Mouse (Mus musculus) gastrocnemius, postnatal 4 days (tissue): ENCODE measurements around the gene Rad51ap1. TPM values are rescaled to one million over a fixed set of nuclear protein-coding genes. Genes with fewer than 3 reads are reported as not detected.

Experiments used
- DNase-seq, 2 experiments: peaks; one replicate each; pipeline ENCODE4 v3.0.0; 2021 to 2022; ENCODE audit warnings: low spot score in 2 of 2, mixed read lengths in 2 of 2
- long read RNA-seq, 2 experiments: library from polyadenylated mRNA; stranded (forward); transcript quantifications; one replicate each; pipeline ENCODE4 v2.0.0; 2021
- total RNA-seq, 2 experiments: library from RNA; stranded (reverse); gene quantifications; 2 replicates each; pipeline ENCODE4 v1.2.3; 2021

Gene Rad51ap1
- total RNA-seq = 10 to 100 TPM; 13.6 to 17.3 TPM
- long read RNA-seq, experiment 1, partial matches to known transcripts = 3 of 13 reads
- long read RNA-seq, experiment 1, other reads (novel, unspliced or antisense) = 7 of 13 reads
- long read RNA-seq, experiment 2, transcript Rad51ap1-202 (9 exons, 1,871 nt) = major isoform, 9 of 13 reads
- long read RNA-seq, experiment 2, partial matches to known transcripts = 0 of 13 reads
- long read RNA-seq, experiment 2, other reads (novel, unspliced or antisense) = 3 of 13 reads

DNA sequence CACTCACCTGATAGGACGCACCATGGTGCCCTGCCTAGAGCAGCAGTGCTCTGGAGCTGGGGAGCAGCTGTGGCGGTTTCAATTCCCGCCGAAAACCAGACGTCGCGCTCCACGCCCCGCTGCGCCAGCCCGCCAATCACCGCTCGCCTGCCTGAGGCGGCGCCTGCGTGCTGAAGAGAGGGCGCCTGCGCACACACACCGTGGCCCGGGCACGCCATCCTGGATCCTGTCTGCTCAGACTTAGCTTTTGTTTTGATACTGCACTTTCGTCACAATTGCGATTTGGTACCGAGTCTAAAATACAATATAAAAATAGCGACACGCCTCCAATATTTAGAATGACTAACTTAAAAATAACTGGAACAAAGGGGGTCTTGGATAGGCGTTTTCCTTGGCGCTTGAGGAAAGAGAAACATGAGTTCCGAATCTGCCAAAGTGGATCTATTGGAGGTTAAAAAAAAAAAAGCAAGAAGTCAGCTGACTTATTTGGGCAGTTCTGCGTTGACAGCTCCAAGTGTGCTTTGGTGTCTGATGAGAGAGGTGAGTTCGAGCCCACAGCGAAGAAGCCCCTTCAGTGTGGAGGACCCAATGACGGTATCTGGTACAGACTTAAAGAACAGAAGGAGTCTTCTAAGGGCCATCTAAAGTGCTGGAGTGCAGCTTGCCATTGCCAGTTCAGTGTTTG is at the start of gene Rad51ap1, which contains the start of gene D6Wsu163e:
TSS of gene Rad51ap1 (minus strand) at position 101 of the 685 bp plus-strand sequence.
TSS of gene D6Wsu163e (plus strand) at position 476 of the 685 bp plus-strand sequence.
- DNase-seq = peak; percentile 89 to 96

DNA sequence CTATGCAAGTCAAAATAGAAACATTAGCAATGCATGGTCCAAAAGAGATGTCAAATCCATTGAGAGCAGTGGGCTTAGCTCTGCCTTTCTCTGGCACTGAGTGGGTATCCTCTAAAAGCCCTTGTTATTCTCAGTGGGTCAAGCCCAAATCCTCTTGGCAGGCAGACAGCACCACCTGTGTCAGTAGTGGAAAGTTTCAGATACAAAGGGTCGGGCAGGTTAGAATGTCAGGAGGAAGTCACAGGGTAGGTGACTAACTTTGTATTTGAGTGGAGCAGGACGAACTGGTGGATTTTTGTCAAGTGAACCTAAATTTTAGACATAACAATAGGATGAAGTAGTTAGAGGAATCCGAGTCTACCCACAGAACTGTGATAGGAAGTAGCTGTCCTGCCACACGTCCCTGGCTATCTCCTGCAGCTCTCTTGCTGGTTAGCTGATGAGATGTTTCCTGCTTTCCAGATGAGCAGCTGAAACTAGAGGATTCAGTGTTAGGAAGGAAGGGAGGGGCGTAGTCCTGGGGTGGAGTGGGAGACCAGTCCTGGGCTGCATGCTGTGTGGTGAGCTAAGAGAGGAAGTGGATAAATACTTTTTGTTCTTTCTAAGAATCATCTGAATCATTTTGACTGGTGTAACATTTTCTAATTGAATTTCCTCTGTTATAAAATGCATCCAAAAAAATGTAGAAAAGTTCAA is 42.3 kb upstream of the Rad51ap1 start:
- DNase-seq = no peak

DNA sequence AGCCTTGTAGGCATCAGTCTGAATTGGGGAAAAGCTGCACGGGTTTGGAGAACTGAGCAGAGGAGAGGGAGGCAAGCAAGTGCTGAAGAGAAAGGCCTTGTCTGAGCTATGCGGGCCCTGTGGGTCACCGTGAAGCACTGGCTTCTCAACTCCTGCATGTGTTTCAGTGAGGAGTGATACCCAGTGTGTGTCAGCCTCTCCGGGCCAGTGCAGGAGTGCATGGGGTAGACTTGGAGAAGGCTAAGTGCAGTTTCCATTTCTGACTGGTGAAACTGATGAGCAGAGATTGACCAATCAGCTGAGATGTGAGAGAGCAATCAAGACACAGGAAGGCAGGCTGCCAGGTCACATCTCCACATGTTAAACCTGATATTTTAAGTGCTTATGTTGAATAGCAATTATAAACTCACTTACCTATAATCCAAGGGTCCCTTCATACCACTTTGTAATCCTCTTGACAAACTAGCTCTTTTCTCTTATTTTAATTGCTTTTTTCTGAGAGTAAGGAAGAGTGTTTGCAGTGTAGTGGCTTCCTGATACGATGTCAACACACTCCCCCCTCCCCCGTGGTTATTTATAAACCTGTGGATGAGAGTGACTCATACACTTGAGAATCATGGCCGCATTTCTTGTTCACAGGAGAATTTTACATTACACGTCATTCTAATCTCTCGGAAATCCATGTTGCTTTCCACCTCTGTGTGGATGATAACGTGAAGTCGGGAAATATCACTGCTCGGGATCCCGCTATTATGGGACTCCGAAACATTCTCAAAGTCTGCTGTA is 27.0 kb upstream of the Rad51ap1 start:
- no peak for DNase-seq

DNA sequence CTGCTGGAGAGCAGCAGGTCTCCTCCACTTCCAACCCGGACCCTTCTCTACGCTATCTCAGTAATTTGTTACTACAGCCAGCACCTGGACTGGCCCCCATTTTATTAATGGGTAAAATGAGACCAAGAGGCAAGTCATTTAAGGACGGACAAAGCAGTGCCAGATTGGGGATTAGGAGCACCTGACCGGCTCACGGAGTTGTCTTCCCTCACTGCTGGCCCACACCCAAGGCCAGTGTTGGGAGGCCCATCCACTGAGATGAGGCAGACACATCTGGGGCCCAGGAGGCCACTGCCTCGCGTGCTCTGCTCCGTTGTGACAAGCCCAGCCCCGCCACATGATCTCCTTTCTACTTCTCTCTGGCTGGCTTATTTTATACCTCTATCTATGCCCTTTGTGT is 24.0 kb upstream of the Rad51ap1 start:
- DNase-seq = no peak

DNA sequence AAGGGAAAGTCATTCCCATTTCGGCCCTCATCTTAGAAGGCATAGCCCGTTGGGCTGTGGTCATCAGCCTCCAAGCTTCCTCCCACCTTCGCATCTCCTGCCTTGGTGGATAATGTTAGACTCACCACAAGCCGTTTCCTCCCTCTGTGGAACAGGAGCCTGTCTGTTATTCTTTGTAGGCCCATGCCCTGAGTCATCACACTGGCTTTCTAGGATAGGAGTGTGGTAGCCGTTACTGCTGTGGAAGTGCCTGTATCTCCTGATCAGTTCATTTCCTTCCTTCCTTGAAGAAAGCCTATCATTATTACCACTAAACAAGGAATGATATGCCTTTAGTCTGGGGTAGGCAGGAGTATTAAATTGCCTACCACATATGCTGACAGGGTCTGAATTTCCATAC is 23.3 kb upstream of the Rad51ap1 start:
- no peak for DNase-seq

DNA sequence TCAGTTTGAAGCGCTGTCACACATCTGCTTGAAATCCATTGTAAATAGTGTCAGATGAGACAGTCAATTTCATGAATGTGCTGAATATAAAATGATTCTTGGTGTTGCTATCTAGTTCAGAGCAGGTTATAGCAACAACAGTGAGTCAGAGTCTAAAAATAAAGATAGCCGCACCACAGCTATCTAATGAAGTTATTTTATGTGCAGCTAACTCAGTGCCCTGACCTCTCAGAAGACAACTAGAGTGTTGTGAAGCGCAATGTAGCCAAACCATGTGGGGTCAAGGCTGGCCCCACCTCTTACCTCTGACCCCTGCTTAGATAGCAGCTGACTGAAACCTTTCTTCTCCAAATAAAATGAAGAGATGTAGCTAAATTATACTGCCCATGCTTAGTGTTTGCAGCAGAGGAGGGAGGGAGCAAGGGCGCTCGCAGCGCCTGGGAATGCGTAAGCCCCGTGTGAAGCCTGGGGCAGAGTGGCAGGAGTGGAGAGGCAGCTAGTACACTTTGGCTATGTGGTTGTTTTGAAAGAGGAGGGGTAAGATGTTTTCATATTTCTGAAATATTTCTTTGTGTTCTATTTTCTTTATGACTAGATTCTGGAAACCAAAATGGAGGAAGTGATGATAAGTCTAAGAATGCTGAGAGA is 22.1 kb upstream of the Rad51ap1 start:
- DNase-seq = no peak

DNA sequence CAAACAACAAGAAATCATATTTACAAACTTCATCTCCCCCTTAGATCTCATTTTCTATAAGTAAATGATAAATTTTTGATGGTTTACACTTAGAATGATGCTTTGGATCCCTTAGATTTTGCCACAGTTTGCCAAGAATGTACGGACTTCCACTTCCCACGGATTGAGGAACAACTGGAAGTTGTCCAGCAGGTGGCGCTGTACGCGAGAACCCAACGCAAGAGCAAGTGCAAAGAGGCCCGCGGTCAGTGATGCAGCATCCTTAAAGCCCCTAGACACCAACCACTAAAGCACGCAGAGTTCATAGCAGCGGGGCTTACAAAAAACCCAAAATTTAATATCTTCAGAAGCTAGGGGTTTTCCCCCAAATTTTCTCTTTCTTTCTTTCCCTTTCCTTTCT is 16.3 kb upstream of the Rad51ap1 start:
- DNase-seq = peak; percentile 58 to 82

DNA sequence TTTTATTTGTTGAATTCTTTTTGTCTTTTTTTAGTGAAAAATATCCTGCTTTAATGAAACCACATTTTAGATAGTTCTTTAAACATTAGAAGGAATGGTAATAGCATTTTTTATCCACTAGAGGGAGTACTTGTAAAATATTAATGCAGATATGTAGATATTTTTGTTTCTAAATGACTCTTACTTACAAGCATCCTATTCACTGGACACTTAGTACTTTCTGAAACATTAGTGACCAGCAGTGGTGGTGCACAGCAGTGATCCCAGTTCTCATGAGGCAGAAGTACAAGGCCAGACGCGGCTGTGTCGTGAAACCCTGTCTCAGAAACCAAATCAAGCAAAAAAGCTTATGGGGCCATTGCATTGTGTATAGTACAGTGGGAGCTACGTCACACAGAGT is 8.9 kb upstream of the Rad51ap1 start:
- DNase-seq = no peak

DNA sequence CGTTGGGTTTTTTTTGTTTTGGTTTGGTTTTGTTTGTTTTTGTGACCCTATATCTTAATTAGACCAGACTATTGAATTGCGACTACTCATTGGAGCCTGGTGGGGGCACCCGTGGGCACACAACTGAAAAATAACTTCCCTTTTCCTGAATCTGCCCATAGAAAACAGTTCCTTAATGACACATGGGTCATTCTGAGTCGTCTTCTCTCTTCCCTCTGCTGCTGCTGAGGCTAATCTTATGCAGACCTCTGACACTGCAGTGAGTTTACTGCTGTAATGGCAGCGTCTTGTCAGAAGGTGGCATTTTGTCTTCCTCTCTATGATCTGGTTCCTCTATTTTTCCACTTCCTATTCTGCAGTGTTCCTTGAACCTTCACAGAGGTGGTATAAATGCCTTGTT is 1.1 kb upstream of the Rad51ap1 start:
- DNase-seq = no peak

DNA sequence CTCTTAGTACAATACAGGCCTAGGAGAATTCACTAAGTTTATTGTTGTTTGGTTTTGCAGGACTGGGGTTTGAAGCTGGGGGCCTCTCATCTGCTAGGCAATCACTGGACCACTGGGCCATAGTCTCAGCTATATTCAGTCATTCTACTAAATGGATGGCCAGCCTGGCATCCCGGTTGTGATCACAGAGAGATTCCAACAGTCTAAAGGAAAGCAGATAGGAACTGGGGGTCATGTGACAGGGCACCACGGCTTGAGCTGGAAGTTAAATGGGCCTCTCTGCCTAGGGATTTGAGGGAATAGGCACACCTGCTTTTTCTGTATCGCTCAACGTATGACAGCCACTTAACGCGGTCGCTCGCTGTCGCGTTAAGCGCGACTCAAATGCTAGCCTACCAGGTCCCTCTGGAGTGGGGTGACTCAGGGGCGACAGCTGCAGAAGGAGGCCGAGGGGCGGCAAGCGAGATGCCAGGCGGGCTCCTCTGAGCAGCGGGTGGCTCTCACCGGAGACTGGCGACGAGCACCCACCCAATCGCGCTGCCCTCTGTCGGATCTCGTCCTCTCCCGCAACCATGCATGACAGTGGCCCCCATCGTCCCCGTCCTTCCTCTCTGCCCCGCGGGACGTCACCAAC is 417 bp downstream of the Rad51ap1 start:
- DNase-seq = no peak

DNA sequence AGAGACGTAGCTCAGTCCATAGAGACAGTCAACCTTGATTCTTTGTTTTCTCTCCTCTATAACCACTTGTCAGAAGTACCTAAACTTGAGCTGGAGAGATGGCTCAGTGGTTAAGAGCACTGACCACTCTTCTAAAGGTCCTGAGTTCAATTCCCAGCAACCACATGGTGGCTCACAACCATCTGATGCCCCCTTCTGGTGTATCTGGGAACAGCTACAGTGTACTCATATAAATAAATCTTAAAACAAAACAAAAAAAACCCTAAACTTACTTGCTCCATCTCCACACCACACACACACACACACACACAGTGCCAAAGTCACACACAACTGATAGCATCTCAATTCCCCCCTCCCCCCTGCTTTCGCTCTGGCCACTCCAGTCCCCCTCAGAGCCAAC is 1.3 kb downstream of the Rad51ap1 start:
- DNase-seq = no peak

DNA sequence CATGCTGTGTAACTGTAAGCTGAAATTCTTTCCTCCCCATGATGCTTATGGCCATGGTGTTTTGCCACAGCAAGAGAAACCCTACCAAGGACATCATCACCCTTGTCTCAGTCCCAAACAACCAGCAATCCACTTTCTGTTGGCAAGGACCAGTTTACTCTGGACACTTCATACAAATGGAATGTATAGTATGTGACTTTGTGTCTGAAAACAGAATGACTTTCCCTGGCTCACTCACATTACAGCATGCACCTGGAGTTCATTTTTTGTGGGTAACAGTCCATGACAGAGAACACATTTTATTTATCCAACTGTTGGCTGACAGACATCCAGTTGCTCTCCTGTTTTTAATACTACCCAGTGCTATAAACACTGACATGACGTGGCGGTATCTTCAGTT is 6.5 kb downstream of the Rad51ap1 start:
- no peak for DNase-seq

DNA sequence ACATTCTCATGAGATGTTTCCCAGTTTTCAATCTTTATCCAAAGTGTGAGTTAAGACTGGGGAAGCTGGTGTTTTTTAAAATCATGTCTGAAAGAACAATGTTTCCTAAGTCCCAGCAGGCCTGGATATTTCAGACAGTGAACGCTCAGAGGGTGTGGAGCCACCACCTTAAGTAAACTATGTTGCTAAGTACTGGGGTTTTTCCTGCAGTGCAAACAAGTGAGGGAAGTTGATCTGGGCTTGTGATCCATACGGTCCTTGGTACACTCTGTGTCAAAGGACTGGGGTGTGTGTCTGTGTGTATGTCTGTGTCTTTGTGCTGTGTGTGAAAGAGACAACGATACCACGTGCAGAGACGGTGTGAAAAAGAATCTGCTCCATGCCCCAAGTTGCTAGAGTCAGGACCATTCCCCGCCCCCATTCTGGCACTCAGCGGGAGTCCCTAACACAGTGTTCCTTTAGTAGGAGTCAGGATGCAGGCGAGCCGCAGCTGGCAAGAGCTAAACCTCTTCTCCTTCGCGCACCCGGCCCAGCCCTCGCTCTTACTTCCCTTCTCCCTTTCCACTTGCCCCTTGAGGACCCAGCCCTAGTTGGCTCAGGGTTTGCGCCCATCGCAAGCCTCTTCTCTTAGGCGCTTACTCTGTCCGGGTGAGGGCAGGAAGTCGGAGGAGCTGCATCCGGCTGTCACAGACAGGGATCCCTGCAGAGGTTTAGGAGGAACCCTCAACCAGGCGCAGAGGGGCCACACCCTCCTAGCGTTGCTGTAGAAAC is 18.1 kb downstream of the Rad51ap1 start, which contains the start of gene Dyrk4:
TSS of gene Dyrk4 (minus strand) at position 729 of the 771 bp plus-strand sequence.
- DNase-seq = peak in 1 of 2 experiments; percentile 22

DNA sequence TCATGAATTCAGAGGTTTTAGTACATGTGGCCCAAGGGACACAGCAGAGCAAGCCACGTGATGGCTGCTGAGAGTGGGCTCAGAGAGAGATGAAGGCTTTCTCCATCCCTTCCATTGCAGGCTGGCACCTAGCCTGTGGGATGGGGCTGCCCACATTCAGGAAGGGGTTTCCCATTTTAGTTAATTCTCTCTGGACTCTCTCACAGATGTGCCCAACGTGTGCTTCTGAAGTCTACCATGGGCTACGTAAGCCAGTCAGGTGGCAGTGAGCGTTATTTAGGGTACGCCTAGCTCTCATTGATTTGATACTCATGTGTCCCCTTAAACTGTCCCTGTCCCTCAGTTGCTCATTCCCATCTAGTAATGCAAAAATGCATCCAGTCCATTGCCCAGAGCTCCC is 24.5 kb downstream of the Rad51ap1 start:
- DNase-seq = no peak

DNA sequence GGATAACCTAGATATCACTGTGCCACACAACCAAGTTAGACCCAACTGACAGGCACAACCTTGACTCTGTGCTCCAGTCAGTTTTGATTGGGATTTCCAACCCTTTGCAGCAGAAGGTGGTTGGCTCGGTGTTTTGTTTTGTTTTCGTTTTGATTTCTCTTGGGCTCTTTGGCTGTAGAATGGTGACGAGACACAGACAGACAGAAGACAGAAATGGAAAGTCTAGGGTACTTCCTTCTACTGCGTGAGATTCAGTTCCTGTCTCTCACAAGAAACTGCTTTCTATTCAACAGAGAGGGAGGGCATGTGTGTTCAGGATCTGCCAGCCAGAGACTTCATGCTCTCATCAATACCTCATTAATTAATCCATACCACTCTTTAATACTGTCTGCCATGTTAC is 28.7 kb downstream of the Rad51ap1 start:
- DNase-seq = no peak

DNA sequence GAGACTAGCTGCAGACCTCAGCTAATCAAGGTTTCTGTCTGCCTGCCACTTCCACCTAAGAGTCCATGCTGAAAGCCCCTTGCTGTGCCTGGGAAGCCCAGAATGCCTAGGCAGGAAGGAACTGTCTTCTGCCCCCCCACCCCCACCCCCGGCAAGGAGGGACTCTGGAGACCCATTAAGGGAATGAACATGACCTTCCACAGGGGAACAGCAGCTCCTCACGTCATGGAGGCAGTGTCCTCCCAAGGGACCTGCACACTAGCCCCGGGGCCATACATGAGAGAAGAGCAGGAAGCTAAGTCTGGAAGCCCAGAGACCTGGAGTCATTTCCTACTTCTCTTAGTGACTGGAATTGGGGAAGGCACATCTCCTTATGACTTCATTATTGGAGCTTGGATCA is 31.5 kb downstream of the Rad51ap1 start:
- no peak for DNase-seq

DNA sequence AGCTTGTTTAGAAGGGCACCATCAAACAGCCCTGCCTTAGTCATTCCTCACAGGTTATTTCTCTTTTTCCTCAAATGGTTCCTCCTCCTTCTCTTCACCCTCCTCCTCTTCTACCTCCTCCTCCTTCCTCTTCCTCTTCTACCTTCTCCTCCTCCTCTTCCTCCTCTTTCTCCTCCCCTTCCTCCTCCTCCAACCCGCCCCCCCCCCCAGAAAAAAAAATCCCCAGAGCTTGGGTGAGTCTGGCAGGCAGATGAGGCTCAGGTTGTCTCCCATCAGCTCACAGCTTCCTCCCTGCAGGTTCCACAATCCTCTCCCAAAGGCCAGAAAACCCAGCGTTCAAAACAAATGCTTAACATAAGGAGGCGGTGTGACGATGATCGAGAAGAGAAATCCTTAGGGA is 32.0 kb downstream of the Rad51ap1 start:
- DNase-seq = no peak

DNA sequence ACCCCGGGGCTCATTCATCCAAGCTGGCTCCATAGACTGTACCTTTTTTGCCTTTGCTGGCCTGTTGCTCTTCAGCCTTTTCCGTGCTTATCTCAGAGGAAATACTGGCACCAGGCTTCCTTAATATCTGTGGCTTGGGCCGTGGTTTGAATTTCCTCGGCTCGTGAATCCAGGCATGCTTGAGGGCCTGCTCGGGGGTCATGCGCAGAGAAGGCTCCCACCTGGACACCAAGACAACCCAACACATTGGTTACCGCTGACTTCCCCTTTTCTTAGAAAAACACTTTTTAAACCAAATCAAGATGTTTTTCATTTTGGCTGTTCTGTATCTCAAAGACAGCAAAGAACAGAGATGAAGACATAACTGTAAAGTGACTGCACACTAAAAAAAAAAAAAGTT is 62.3 kb downstream of the Rad51ap1 start:
- DNase-seq = no peak
